Mouse (Mus musculus): Measurements from ENCODE around the gene Tpm3. TPM values are rescaled to one million over a fixed set of nuclear protein-coding genes. Genes with fewer than 3 reads are reported as not detected.

The Tpm3 gene
- total RNA-seq (2023) = 596 TPM

GRCm38 (mm10) chr3:90072294-90072693 lies at the start of gene Tpm3:
TSS of gene Tpm3 (plus strand) at chr3:90072649.

GRCm38 (mm10) chr3:90051441-90052350 lies 20.8 kb upstream of the Tpm3 start, which contains the start of gene 4933434E20Rik:
TSS of gene 4933434E20Rik (plus strand) at chr3:90051636.

DNA sequence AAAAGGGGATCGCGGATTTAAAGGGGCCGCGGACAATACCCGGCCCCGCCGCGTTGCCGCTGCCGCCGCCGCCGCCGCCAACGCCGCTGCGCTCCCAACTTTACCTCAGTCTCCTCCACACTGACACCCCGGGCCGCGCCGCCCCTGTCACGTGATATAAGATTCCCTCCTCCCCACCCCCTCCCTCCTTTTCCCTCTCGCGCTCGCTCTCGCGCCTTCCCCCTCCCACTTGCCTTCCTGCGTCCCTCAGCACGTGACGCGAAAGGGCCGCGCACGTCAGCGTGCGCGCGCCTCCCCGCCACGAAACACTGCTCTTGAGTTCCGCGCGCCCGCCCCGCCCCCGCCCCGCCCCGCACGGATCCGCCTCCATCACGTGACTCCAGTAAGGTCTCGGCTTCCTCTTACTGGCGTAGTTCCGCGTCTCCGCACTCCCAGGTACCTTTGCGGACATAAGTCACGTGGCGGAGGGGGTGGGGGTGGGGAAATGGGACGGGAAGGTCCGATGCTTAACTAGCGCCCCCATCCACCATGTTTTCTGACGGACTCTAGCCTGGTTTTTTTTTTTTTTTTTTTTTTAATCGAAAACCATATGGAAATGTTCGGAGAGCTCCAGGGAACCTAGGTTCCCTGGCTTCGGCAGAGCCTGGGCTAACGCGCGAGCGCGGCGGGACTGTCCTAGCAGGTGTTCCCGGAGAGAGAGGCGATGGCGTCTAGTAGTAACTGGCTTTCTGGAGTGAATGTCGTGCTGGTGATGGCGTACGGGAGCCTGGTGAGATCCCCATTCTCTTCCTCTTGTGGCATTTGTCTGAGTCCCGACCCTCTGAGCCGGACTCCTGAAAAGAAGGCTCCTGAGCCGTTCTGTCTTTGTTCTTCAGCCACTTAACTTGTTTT lies 19.9 kb upstream of the Tpm3 start, which contains the start of gene Ubap2l:
Ubap2l (minus strand) TSS at position 278 of the 891 bp plus-strand sequence.

DNA sequence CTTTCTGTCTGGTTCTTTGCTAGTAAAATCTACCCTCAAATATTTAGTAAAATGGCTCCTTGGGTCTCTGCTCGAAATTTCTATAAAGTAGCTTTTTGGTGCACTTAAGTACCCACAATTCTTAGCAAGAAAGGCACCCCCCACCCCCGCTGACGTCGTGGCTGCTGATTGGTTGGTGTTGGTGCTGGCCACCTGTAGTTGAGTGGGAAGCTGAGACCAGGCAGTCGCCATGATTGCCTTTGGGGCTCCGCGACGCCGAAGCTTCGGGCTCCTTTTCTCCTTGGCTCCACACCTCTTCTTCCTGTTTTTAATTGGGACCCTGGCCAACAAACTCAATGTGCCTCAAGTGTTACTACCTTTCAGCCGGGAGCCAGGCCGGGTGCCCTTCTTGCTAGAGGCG lies 31.5 kb downstream of the Tpm3 start, which contains the start of gene Nup210l:
Nup210l (plus strand) TSS at position 195 of the 400 bp plus-strand sequence.

Other genes starting within 250 kb of the Tpm3 start
- gene She, start 241.3 kb upstream of the Tpm3 start, total RNA-seq (2023) = 1.3 TPM
- 147 TPM for gene Il6ra, start 159.5 kb upstream of the Tpm3 start, total RNA-seq (2023)
- gene Atp8b2, start 109.1 kb upstream of the Tpm3 start, total RNA-seq (2023) = 109 TPM
- gene Hax1, start 73.9 kb upstream of the Tpm3 start, total RNA-seq (2023) = 58.9 TPM
- gene 4933434E20Rik, start 21.0 kb upstream of the Tpm3 start, total RNA-seq (2023) = 97.0 TPM
- 249 TPM for gene Ubap2l, start 20.0 kb upstream of the Tpm3 start, total RNA-seq (2023)
- 1.2 TPM for gene Nup210l, start 31.5 kb downstream of the Tpm3 start, total RNA-seq (2023)
- 11,775 TPM for gene Rps27, start 141.0 kb downstream of the Tpm3 start, total RNA-seq (2023)
- gene Rab13, start 141.0 kb downstream of the Tpm3 start, total RNA-seq (2023) = not detected
- gene Jtb, start 158.9 kb downstream of the Tpm3 start, total RNA-seq (2023) = 74.5 TPM
- not detected for gene Creb3l4, start 170.9 kb downstream of the Tpm3 start, total RNA-seq (2023)
- 17.1 TPM for gene Slc39a1, start 175.5 kb downstream of the Tpm3 start, total RNA-seq (2023)
- gene Crtc2, start 181.5 kb downstream of the Tpm3 start, total RNA-seq (2023) = 99.0 TPM
- 62.5 TPM for gene Dennd4b, start 192.5 kb downstream of the Tpm3 start, total RNA-seq (2023)
- 132 TPM for gene Gatad2b, start 220.5 kb downstream of the Tpm3 start, total RNA-seq (2023)

Data from CD4-positive naive resting alpha-beta T cell, adult 76 days (primary cell).